Mouse (Mus musculus): ENCODE data around the gene Vmn1r24. TPM values are rescaled to one million over a fixed set of nuclear protein-coding genes. Genes with fewer than 3 reads are reported as not detected.

The Vmn1r24 gene
- not detected in 2 replicates for polyA plus RNA-seq (2021; fragmentation: Nextera tagmentation)
- long read RNA-seq, experiment 1: 0 reads
- long read RNA-seq, experiment 2: 0 reads

DNA sequence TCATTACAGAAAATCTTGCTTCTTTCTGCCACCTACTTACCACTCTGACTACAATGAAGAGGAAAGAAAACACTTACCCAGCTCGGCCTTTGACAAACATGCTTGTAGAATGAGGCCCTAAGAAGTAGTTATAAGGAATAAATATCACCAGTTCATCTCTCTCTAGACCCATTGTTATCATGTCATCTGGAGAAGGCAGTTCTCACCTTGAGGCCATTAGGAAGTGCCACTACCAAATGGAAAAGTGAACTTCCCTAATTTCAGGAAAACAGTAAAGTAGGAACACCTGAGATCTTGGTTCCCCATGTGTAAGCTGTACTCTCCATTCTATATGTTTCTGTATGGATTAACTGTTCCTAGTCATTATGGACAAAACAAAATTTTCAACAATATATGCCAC is at the start of gene Vmn1r24:
TSS of gene Vmn1r24 (minus strand) at position 101 of the 400 bp plus-strand sequence.

DNA sequence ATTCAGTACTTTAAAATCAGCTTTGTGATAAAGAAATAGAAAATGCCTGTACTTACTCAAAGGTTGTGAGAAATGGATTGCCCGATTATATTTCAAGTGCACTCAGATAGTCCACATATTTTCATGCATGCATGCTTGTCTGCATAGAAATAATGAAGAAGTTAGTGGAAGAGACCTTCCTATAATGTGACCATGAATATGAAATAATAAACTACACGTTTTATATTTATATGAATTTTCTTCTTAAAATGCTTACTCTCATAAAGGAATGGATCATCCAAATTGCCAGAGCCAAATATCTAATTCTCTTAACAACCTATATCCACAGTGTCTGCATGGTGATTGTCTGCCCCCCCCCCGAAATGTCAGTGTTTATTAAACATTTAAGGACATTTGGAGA is 19.4 kb upstream of the Vmn1r24 start, which contains the start of gene Vmn1r25:
TSS of gene Vmn1r25 (minus strand) at position 101 of the 400 bp plus-strand sequence.

DNA sequence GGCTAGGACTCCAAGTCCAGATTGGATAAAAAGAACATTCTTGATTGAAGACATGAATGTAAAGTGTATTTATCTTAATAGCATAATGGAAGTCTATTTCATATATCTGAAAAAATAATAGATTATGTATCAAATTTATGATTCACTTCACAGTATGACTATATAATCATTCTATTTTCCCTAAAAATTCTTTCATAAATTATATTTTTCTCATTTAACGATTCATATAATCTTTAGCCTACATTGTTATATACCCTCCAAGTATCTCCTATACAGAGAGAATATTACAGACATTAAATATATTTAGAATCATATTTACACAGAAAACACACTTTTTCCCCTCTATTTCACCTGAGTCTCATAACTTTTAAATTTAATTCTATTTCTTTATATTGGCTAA is 34.6 kb downstream of the Vmn1r24 start, which contains the start of gene Vmn1r23:
TSS of gene Vmn1r23 (minus strand) at position 101 of the 400 bp plus-strand sequence.

DNA sequence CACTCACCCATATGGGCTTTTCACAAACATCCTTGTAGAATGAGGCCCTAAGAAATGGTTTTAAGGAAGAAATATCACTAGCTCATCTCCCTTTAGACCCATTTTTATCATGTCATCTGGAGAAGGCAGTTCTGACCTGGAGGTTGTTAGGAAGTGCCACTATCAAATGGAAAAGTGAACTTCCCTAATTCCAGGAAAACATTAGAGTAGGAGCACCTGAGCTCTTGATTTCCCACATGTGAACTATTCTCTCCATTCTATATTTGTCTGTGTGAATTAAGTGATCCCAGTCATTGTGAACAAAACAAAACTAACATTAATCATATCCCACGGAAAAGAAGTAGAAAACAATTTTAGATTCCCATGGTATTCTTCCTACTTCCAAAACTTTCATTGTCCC is 53.4 kb downstream of the Vmn1r24 start, which contains the start of gene Vmn1r22:
TSS of gene Vmn1r22 (minus strand) at position 101 of the 400 bp plus-strand sequence.

Other genes with a start within 250 kb of the Vmn1r24 start
- gene Vopp1, start 136.3 kb downstream of the Vmn1r24 start, polyA plus RNA-seq (2021; fragmentation: Nextera tagmentation): 65.2 and 74.0 TPM in 2 replicates
- gene Vmn1r21, start 111.2 kb downstream of the Vmn1r24 start, polyA plus RNA-seq (2021; fragmentation: Nextera tagmentation): not detected in 2 replicates
- gene Vmn1r22, start 53.5 kb downstream of the Vmn1r24 start, polyA plus RNA-seq (2021; fragmentation: Nextera tagmentation): not detected in 2 replicates
- gene Vmn1r23, start 34.7 kb downstream of the Vmn1r24 start, polyA plus RNA-seq (2021; fragmentation: Nextera tagmentation): not detected in 2 replicates
- gene Vmn1r25, start 19.3 kb upstream of the Vmn1r24 start, polyA plus RNA-seq (2021; fragmentation: Nextera tagmentation): not detected in 2 replicates
- gene Vmn1r26, start 53.7 kb upstream of the Vmn1r24 start, polyA plus RNA-seq (2021; fragmentation: Nextera tagmentation): not detected in 2 replicates

Data from left cerebral cortex, adult 6 months (tissue).